Mouse (Mus musculus) forebrain, embryonic 16.5 days (tissue): ENCODE data around the gene G3bp1. TPM values are rescaled to one million over a fixed set of nuclear protein-coding genes. Genes with fewer than 3 reads are reported as not detected.

Source experiments
- ATAC-seq: fragments of 200-750 bp; cut with Nextera tagmentation; 2 replicates; pipeline ENCODE4 v1.8.0; 2017; ENCODE audit warnings: mild to moderate bottlenecking, moderate library complexity
- H3K27ac ChIP-seq: fragments of 300-500 bp; sonication (generic); 2 replicates; pipeline ENCODE4 v1.5.1; 2014; ENCODE audit warnings: low read length, control low read depth
- H3K27me3 ChIP-seq: fragments of 300-500 bp; sonication (generic); replicated peaks from 2 replicates; pipeline ENCODE4 v1.6.1; 2014; ENCODE audit warnings: low read length; ENCODE audit not compliant: control insufficient read depth, insufficient read depth
- H3K36me3 ChIP-seq: fragments of 300-500 bp; sonication (generic); 2 replicates; pipeline ENCODE4 v1.6.1; 2014; ENCODE audit not compliant: control insufficient read depth, insufficient read depth
- H3K4me1 ChIP-seq: fragments of 300-500 bp; sonication (generic); replicated peaks from 2 replicates; pipeline ENCODE4 v1.6.1; 2014; ENCODE audit warnings: low read length; ENCODE audit not compliant: control insufficient read depth, insufficient read depth
- H3K4me2 ChIP-seq: fragments of 300-500 bp; sonication (generic); 2 replicates; pipeline ENCODE4 v1.6.1; 2014; ENCODE audit warnings: mild to moderate bottlenecking, low read length, control low read depth
- H3K4me3 ChIP-seq: fragments of 300-500 bp; sonication (generic); replicated peaks from 2 replicates; pipeline ENCODE4 v1.5.1; 2014; ENCODE audit warnings: mild to moderate bottlenecking, low read length, control low read depth
- H3K9ac ChIP-seq: fragments of 300-500 bp; sonication (generic); replicated peaks from 2 replicates; pipeline ENCODE4 v1.6.1; 2014; ENCODE audit warnings: low read depth, low read length, control low read depth
- H3K9me3 ChIP-seq: fragments of 300-500 bp; sonication (generic); 2 replicates; pipeline ENCODE4 v1.6.1; 2016; ENCODE audit warnings: low read length; ENCODE audit not compliant: control insufficient read depth
- WGBS: fragments of 180-500 bp; shearing (Covaris S2); extraction: QIAGEN DNeasy Blood & Tissue Kit; methylation state at CpG from one replicate; pipeline ENCODE4 v1.1.7; 2014; 5-methylcytosine and 5-hydroxymethylcytosine counted together
- polyA plus RNA-seq: library from polyadenylated mRNA; unstranded; fragments of >200 nt; fragmentation: Nextera tagmentation; extraction: Ambion mirVana; gene quantifications from 2 replicates; pipeline ENCODE4 v1.2.1, GENCODE M21; 2015

G3bp1 gene
- polyA plus RNA-seq, 1 experiment from 2014 or later: 144 TPM

GRCm38 (mm10) chr11:55460559-55461018 is 8.9 kb upstream of the G3bp1 start:
- WGBS: under 1% methylated on average over 17 of the region's 17 CpGs
- ATAC-seq: peak; percentile 75
- H3K4me3 ChIP-seq: peak overlapping the region; percentile 76
- peaks cover 14% of the 10 kb centered on the region for H3K4me1 ChIP-seq
- no peaks in the 10 kb centered on the region for H3K27me3 ChIP-seq
- H3K9ac ChIP-seq: peak overlapping the region; percentile 68
- H3K27ac ChIP-seq: peak overlapping the region; percentile 44
- H3K36me3 ChIP-seq: no peaks in the 10 kb centered on the region
- peak overlapping the region; percentile 94 for H3K4me2 ChIP-seq
- H3K9me3 ChIP-seq: no peaks in the 10 kb centered on the region

DNA sequence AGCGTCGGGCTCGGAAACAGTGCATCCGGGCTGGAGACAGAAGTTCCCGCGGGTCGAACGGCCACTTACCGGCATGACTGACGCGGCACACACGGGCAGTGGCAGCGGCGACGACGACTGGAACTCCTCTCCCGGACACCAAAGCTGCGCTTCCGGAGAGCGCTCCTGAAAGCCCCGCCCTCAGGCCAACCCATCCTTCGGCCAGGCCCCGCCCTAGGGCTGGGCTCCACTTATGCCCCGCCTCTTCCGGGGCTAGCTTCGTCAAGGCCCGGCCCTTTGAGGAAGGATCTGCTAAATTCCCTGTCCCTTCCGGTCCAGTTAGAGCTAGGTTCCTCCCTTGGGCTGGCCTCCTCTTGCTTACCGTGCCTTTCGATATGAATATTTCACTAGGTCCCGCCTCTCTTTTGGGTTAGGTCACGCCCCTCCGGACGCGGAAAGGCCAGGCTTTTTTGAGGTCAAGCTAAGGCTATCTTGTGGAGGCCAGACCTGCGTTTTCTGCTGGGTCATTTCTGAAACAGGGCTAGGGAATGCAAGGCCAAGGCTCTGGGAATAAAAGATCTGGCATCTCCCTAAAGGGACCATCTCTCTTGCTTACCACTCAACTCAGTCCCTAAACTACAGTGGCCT is 8.4 kb upstream of the G3bp1 start, which contains the start of gene Atox1:
Gene Atox1 (minus strand): TSS at position 221 of the 627 bp plus-strand sequence.
- Histone ChIP-seq H3K9ac (peak within 1 kb of the TSS; percentile 68), H3K4me2 (peak within 1 kb of the TSS; percentile 94), H3K27ac (peak within 1 kb of the TSS; percentile 67), H3K4me1 (peaks cover 14% of the 10 kb centered on the region), H3K4me3 (peak within 1 kb of the TSS; percentile 76), H3K36me3 (no peaks in the 10 kb centered on the region), H3K9me3 (no peaks in the 10 kb centered on the region), H3K27me3 (no peaks in the 10 kb centered on the region)
- under 1% methylated on average over 35 of the region's 36 CpGs for WGBS
- peak; percentile 97 for ATAC-seq

- peaks cover 14% of the 10 kb centered on the region for H3K4me1 ChIP-seq
- no peaks in the 10 kb centered on the region for H3K27me3 ChIP-seq
- no peak overlapping the region for H3K27ac ChIP-seq
- no peak overlapping the region for H3K9ac ChIP-seq
- no peak overlapping the region for H3K4me3 ChIP-seq
- no peaks in the 10 kb centered on the region for H3K36me3 ChIP-seq
- H3K4me2 ChIP-seq: no peak overlapping the region
- H3K9me3 ChIP-seq: no peaks in the 10 kb centered on the region
- no peak for ATAC-seq
- 96% methylated on average over 9 of the region's 9 CpGs for WGBS
Observed at GRCm38 (mm10) chr11:55462149-55462548, 7.3 kb upstream of the G3bp1 start.

GRCm38 (mm10) chr11:55464707-55465106 is 4.8 kb upstream of the G3bp1 start:
- H3K27ac ChIP-seq: no peak overlapping the region
- no peaks in the 10 kb centered on the region for H3K9me3 ChIP-seq
- no peak overlapping the region for H3K4me2 ChIP-seq
- no peaks in the 10 kb centered on the region for H3K27me3 ChIP-seq
- no peak overlapping the region for H3K4me3 ChIP-seq
- no peaks in the 10 kb centered on the region for H3K36me3 ChIP-seq
- 86% methylated on average over 10 of the region's 10 CpGs for WGBS
- ATAC-seq: no peak
- no peak overlapping the region for H3K9ac ChIP-seq
- peaks cover 18% of the 10 kb centered on the region for H3K4me1 ChIP-seq

DNA sequence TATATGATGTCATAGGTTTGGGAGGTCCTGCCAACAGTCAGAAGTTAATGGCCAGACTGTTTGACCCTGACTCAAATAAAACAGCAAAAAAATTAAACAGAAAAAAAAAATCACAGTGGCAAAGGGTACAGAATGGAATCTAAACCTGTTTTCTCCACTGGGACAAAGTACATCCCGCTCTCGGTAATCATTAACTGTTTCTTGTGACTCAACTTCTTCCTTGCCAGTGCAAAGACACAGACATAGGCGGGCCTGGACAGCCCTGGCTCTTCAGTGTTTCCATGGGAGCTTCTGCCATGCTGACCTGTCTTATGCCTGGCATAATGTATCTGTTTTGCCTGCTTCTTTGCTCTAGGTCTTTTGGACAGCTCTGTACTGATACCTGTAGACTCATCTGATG is 4.3 kb upstream of the G3bp1 start:
- H3K9me3 ChIP-seq: no peaks in the 10 kb centered on the region
- peaks cover 14% of the 10 kb centered on the region for H3K4me1 ChIP-seq
- 93% methylated on average over 3 of the region's 3 CpGs for WGBS
- no peak overlapping the region for H3K9ac ChIP-seq
- H3K27me3 ChIP-seq: no peaks in the 10 kb centered on the region
- no peaks in the 10 kb centered on the region for H3K36me3 ChIP-seq
- no peak overlapping the region for H3K4me3 ChIP-seq
- H3K4me2 ChIP-seq: no peak overlapping the region
- no peak overlapping the region for H3K27ac ChIP-seq
- no peak for ATAC-seq

GRCm38 (mm10) chr11:55468012-55468411 is 1.5 kb upstream of the G3bp1 start:
- Histone ChIP-seq H3K36me3 (no peaks in the 10 kb centered on the region), H3K27ac (no peak overlapping the region), H3K9me3 (no peaks in the 10 kb centered on the region), H3K4me2 (peak overlapping the region; percentile 78), H3K4me1 (peaks cover 16% of the 10 kb centered on the region), H3K27me3 (no peaks in the 10 kb centered on the region), H3K9ac (no peak overlapping the region), H3K4me3 (no peak overlapping the region)
- WGBS: 74% methylated on average over 10 of the region's 10 CpGs
- no peak for ATAC-seq

GRCm38 (mm10) chr11:55468611-55469047 is 856 bp upstream of the G3bp1 start:
- Histone ChIP-seq H3K9ac (peak overlapping the region; percentile 66), H3K9me3 (no peaks in the 10 kb centered on the region), H3K36me3 (no peaks in the 10 kb centered on the region), H3K4me1 (peaks cover 16% of the 10 kb centered on the region), H3K4me3 (peak overlapping the region; percentile 57), H3K4me2 (peak overlapping the region; percentile 78), H3K27ac (peak overlapping the region; percentile 85), H3K27me3 (no peaks in the 10 kb centered on the region)
- 3% methylated on average over 17 of the region's 17 CpGs for WGBS
- ATAC-seq: no peak

DNA sequence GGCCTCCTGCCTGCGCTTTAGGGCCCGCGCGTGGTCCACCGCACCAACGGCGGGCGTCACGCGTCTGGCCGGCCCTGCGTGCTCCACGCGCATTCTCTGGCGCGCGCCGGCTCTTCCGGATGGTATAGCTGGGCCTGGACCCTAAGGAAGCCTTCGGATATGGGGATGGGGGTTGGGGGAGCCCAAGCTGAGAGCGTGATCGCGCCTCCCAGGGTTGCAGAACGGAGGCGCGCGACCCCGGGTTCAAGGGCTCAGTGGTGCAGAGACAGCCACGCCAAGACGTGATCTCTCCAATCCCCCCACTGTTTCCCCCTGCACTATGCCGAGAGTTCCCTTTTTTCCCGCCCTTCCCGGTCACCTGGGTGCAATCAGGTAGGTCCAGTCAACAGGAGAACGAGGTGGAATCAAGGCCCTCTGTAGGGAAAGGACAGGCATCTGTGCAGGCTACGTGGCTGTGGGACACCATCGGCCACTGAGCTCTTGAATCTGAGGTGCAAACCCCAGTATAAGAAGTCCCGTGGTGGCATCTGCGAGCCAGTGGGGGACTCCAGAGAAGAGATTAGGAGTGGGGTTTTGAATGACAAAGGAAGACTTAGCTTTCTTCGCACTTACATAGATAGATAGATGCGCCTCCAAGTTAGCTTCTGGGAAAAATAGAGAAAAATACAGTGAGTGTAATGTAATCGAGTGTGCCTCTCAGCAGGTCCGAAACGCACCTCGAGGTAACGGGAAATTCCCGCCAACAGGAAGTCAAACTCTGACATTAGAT is 622 bp downstream of the G3bp1 start:
- peak overlapping the region; percentile 92 for H3K4me2 ChIP-seq
- H3K27me3 ChIP-seq: no peaks in the 10 kb centered on the region
- no peaks in the 10 kb centered on the region for H3K9me3 ChIP-seq
- no peaks in the 10 kb centered on the region for H3K36me3 ChIP-seq
- peak overlapping the region; percentile 95 for H3K9ac ChIP-seq
- peak; percentile 16 for ATAC-seq
- H3K27ac ChIP-seq: peak overlapping the region; percentile 90
- WGBS: under 1% methylated on average over 46 of the region's 46 CpGs
- H3K4me1 ChIP-seq: peaks cover 16% of the 10 kb centered on the region
- H3K4me3 ChIP-seq: peak overlapping the region; percentile 91

DNA sequence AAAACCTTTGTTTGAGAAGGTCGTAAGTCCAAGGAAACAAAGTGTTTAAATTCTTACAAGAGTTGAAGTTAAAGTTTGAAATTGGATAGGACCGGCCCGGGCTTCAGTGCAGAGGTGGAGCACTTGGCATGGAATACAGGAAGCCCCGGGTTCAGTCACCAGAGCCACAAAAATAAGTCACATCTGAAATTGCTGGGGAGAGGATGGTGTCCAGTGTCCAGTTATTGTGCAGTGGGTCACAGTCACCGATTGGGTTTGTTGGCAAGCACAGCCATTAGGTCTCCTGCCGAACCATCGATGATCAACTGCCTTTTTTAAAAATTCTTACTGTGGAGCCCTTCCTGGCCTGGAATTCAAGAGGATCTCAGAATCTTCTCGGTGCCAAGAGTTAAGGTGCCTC is 1.3 kb downstream of the G3bp1 start:
- Histone ChIP-seq H3K27me3 (no peaks in the 10 kb centered on the region), H3K36me3 (no peaks in the 10 kb centered on the region), H3K4me3 (peak overlapping the region; percentile 91), H3K9ac (peak overlapping the region; percentile 95; the same call in 1 of the 2 replicates), H3K4me2 (peak overlapping the region; percentile 92), H3K9me3 (no peaks in the 10 kb centered on the region), H3K4me1 (peaks cover 16% of the 10 kb centered on the region), H3K27ac (no peak overlapping the region)
- no peak for ATAC-seq
- WGBS: 56% methylated on average over 8 of the region's 8 CpGs
